Mouse (Mus musculus) activated CD4-positive, CD25-positive, alpha-beta regulatory T cell, adult 4 months (primary cell): ENCODE results near the gene Gpm6a. TPM values are rescaled to one million over a fixed set of nuclear protein-coding genes. Genes with fewer than 3 reads are reported as not detected.

Experiments used
- ATAC-seq: one replicate; pipeline ENCODE4 v1.8.0; 2017
- polyA plus RNA-seq, 2 experiments: library from polyadenylated mRNA; unstranded; fragments of 100-300 nt; shearing (Covaris generic); gene quantifications; one replicate each; pipeline ENCODE4 v1.2.1; 2017

Gpm6a gene
- under 1 TPM in 1 of 2 experiments, not detected in 1; 0.23 TPM for polyA plus RNA-seq

DNA sequence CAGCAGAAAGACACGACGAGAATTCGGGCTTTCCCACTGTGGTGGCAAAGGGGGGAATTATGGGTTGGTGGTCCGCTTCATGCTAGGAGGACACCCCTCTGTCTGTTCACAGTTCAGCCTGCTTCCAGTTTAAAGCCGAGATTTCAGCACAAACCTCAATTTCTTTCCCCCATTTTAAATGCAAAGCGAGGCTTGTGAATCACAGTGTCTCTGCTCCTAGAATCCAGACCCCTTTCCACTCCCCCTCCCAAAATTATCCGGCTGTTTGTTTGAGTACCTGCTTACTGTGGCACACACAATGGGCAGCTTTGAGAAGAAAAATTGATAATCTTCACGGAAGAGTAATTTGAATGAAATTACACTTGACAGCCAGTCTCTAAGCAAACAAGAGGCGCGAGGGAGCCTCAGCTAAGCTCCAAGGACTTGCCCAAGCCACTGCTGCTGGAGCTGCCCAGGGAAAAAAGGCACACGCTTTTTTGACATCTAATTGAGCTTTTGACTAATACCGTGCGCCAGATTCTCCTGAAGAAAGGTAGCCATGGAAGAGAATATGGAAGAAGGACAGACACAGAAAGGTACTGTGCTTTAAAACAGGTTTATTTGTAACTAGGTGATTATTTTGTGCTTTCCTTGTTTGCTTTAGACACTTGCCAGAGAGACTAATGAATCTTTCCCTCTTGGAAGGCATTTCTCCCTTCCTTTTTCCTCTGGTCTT, at the start of gene Gpm6a:
Gene Gpm6a, plus strand, starts transcription at position 103 of the 715 bp plus-strand sequence.
- ATAC-seq: no peak

DNA sequence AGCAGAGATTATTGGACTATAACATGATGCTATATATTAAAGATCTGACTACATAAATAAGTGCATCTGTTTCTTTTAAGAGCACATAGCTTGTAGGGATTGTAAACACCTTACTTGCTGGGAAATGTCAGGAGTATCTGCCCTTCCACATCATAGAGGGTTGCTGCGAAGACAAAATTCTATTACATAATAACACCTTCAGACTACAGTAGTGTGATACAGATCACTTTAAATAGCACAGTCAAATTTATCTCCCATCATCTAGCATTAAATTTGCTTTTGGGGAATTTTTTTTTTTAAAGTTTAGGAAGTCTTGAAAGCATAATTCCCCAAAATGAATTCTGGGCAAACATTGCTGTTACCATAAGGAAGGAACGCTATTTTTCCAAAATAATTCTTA, 41.8 kb upstream of the Gpm6a start:
- no peak for ATAC-seq

DNA sequence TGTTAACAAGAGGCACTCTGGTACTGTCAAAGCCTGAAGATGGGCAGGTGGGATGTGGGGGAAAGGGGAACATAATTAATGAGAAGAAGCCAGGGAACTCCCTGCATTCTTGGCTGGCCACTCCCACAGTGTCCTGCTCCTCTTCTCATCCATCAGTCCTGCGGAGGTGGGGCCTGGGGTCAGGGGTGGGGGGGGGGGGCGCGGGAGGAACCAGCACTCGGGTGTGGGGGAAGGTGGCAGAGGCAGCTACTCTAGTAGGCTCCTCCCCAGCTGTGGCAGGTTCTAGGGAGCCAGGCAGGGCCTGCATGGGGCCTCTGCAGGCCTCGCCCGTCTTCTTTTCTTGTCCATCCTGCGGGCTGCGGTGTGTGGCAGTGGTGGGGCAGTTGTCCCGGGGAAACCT, 36.9 kb upstream of the Gpm6a start:
- no peak for ATAC-seq

DNA sequence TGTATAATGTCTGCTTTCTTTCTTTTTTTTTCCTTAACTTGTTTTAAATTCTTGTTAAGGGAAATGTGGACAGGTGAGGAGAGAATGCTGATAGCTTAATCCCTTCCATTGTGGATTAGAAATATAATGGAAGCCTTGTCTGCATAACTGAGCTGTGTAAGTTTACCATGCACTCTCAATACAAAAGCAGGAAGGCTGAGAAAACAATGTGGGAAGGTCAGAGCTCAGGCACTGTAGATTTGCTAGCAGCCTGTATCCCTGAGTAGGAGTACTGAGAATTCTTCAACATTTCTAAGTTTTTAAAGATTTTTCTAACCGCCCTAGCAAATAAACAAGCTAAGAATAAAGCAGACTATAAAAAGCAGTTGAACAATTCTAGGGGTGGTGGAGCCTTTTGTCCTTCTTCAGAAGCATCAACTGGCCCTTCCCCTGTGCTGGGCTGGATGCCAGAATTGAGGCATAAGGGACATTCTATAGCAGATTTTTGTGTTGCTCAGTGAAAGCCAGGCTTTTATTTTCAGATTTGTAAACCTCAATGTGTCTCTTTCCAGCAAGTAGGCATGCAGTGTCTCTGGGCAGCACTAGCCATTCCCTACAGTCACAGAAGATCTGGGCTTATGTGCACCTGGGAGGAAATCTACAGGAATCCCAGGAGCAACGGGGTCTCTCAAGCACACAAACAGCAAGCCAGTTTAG, 32.3 kb upstream of the Gpm6a start:
- no peak for ATAC-seq

DNA sequence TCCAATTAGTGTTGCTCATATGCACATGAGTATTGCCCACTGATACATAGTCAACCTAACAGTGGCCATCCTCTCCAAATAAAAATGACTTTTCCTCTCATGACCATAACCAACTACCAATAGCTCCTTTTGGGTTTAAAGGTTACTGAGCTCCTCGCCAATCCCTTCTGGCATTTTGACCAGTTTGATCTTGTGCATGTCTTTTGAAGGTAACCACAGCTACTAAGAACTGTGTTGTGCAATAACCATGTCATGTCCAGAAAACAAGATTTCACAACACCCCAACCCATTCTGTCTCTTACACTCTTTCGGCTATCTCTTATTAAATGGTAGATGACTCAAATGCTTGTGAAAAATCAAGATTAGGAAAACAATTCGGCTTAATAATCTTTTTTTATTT, 29.7 kb upstream of the Gpm6a start:
- no peak for ATAC-seq

DNA sequence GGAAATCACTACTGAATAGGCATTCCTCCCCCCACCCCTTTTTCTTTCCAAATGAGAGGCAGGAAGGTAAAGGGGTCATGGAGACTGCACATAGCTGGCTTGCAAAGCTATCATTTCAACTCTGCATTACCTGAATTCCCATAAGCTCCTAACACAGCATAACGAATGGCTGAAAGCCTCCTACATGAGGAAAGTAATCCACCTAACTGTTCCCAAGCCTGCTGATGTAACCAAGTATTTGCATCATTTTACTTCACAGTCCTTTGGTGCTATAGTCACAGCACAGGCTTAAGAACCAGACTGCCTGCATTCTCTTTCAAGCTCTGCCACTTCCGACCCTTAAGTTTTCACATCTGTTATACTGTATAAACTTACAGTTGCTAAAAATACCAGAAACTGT, 22.3 kb upstream of the Gpm6a start:
- no peak for ATAC-seq

DNA sequence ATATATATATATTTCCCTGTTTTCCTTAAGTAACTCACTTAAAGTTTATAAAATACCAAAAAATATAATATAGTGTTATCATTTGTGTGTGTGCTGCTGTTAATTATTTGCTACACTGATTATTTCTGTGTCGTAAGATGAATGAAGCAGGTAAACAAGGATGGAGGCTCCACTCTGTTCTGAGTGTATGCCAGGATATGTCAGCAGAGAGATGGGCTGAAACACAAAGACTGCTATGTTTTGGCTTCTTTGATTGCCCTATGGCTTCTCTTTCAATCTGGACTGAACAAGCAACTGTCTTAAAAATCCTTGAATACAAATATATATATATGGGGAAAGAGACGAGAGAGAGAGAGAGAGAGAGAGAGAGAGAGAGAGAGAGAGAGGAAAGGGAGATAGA, 1.3 kb upstream of the Gpm6a start:
- ATAC-seq: no peak

DNA sequence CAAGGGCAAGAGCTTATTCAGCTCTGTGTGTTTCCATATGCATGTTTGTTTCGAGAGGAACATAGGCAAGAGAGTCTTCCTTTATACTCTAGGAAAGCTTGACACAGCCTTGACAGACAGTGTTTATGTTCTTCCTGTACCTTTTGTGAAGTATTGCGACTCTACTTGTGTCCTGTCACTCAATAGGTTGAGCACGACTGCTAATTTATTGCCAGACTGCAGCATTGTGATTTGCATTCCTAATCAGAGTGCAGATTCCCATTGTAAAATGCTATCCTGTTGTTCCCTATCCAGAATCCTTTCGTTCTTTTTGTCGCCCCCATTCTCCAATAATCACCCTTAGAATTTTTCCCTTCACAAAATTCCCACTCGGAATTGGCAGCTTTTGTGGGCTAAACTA, 613 bp upstream of the Gpm6a start:
- ATAC-seq: no peak

DNA sequence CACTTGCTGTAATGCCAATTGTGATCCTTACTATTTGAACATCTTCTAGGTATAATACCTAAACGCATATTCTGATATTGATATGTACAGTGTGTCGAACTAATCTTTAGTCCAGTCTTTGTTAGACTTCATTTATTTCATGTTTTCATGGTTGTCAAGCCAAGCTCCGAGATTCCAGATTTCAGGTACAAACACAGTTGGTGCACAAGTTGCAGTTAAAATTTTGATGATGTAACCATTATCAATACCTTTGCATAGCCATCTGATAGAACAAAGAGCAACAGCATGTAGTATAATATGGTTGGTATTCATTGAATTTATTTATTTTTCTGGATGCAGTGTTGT, 785 bp downstream of the Gpm6a start:
- no peak for ATAC-seq

DNA sequence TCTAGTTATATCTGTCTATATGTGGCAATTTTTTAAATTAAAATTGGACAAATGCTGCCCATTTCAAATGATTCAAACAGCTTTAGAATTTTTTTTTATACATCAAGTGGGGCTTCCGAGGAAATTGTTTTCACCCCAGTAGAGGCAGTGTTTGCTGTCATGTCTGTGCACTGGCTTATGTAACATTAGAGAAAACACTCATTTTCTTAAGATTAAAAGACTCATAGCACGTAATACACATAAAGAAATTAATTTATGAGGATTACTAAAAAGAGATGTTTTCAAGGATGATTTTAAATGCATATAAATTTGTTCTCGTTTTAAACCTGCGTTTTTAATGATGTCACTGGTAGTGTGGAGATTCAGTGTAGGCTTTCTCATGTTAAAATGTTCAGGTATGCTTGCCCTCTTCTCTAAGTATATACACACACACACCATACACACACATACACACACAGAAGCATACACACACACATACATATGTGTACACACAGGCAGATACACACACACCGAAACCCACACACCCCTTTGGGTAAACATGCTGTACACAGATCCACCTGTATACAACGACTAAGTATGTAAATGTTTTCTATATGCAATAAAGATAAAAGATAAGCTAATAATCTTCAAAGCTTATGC, 1.4 kb downstream of the Gpm6a start:
- no peak for ATAC-seq

DNA sequence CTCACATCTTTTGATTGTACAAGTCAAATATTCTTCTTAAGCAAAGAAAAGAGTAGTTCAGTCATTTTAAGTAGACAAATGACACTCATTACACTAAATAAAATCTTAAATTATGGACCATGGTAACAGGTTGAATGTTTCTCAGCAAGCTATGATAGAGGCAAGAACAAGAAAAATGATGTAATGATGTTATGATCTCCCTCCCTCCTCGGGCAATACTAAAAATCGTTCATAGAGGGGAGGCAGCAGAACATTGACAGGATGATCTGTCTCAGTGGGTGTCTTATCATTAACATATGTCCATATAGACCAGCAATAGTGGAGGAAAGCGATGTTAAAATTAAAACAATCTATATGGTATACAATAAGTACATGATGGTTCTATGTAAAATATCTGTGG, 2.1 kb downstream of the Gpm6a start:
- no peak for ATAC-seq

DNA sequence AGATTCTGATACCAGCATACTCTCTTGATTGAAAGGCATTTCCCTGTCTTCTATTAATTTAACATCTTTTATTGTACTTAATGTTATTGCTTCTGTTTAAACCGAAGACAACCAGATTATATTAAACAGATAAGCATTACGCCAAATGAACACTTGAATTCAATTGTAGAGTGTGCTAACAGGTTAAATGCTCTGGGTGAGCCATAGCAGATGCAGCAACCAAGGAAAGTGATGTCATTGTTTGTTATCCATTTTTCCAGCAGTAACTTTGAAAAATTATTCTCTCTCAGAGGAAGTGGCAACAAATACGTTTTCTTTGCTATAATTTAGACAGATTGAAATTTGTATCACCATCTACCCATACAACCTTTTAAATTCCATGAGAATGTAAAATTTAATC, 2.9 kb downstream of the Gpm6a start:
- no peak for ATAC-seq

DNA sequence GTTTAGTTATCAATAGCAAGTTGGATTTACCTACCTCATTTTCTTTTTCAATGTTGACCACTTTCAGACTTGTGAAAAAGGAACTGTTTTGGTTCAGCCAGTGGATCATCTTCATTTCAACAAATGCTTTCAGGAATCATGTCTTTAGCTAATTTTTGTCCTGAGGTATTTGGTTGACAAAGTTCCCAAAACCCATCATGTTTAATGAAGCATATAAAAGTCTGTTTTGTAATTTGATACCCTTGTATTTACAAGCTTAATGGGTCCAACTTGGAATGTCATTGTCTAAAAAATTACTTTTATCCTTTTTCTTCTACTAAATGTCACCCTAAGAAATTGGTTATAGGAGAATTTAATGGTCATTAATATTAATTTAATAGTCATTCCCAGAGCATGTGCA, 6.9 kb downstream of the Gpm6a start:
- no peak for ATAC-seq

DNA sequence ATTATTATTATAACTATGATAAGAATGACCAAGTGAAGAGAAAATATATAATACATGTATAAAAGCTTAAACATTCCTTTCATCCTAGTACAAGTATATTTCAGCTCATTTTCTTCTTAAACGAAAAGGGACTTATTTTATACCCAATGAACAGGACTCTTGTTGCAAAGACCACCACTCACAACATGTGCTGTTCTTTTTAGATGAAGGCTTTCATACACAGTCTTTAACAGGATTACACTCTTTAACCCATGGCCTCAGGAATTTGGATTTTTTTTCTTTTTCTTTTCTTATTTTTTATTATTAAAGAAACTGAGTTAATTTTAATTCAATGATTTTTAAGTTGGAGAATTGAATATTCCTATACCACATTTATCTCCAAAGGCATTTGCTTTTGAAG, 20.4 kb downstream of the Gpm6a start:
- ATAC-seq: no peak

DNA sequence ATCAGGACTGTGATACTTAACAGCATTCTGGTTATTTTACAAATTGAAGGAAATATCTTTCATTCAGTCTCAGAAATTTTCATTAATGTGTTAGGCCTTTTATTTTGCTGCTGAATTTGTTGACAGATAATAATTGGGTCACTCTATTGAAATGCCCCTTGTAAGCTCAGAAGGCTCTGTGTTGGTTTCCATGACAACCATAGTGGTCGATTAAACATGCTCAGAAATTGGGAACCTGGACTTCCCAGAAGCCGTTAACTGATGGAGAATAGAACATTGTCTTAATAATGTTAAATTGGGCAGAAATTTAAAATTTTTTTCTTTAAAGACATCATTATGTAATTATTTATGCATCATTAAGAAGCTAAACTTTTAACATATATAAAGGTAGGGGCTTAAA, 20.9 kb downstream of the Gpm6a start:
- no peak for ATAC-seq

DNA sequence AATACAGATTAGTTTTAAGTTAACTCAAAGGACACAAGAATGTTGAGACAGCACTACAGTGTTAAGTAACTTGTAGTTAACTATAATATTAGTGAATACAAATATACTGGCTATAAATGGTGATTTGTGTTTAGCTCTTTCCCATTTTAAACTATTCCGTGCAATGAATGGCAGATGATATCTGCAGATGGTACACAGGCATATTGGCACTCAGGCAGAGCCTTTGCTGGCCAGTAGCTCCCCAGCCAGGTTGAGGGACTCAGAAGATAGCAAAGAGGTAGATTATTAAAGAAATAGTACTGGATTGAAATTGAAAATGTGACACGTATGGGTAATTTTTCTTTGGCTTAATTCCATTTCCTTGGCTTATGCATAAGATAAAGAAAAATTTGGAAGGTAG, 21.3 kb downstream of the Gpm6a start:
- no peak for ATAC-seq

DNA sequence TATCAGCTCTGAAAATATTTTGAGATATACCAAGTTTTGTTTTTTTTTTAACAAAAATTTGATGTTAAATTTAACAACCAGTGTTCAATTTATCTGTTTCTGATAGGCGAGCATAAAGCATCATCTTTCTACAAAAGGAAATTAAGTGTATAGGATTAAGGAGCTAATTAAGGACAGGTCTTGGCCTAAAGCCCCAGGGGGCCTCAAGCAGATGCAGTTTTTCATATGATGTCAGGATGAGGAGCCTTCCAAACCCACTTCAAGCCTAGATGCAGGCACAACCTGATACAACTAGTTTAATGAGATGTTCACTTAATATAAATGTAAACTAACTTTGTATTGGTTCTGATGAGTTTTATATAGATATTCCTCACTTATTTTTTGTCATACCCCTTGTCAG, 22.0 kb downstream of the Gpm6a start:
- no peak for ATAC-seq

DNA sequence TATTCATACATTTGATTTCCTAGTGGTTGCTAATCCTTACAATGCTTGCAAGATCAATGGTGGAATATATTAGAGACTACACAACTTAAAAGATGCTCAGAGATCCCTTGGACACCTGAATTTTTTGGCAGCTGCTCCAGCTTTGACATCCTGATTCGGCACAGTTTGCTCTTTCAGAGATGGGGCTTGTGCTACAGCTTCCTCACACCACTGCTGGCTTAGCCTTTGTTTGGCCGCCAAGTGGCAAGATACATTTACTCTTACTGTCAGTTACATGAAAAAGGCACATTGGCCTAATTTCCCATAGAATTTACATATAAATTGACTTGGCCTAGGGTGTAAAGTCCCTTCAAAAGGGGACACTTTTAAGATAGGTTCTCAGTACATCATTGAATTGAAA, 32.1 kb downstream of the Gpm6a start:
- ATAC-seq: no peak

DNA sequence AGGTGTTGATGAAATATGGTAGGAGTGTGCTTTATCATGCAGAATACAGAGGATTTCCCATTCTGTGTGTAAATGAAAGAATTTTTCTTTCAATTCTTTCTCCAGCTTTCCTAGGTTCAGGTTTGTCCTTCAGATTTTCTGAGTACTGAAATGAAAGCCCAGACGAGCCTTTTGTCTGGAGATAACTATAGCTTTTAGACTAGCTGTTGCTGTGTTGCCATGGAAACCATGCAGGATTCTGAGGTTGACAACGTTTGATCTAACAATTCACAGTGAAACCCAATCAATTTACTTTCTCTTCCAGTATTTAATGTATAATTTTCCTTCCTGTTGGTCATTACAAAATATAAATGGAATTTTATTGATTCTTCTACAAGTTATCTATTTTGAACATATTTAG, 34.5 kb downstream of the Gpm6a start:
- ATAC-seq: no peak

DNA sequence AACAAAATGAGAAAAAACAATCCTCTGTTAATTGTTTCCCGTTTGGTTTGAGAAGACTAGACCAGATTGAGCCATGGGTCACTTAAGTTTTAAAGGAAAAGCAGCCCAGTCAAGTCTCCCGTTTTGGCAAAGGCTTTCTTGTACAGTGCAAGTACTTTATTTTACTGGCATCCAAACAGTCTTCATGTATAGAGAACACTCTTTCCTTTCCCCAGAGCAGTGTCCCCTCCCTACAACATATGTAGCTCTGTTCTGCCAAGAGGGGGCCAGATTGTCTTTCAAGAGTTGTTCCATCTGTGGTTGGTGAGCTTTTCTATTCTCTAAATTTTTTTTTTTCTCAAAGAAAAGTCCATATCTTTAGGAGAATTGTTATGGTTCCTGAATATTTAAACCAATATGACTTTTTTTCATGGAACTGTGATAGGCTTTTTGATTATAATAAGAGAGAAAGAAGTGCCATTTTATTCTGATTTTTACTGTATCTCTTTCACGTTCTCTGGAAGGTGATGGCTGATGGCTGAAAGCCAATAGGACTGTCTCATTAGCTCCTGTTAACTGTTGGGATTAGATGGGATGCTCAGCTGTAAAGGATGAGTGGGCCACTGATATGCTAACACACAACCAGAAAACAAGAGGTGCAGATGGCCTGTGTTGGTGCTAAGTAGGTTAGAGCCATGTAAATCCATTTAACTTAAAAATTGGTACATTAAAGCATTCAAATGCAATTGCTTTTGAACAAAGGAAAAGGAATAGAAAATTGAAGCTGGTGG, 37.4 kb downstream of the Gpm6a start:
- no peak for ATAC-seq

DNA sequence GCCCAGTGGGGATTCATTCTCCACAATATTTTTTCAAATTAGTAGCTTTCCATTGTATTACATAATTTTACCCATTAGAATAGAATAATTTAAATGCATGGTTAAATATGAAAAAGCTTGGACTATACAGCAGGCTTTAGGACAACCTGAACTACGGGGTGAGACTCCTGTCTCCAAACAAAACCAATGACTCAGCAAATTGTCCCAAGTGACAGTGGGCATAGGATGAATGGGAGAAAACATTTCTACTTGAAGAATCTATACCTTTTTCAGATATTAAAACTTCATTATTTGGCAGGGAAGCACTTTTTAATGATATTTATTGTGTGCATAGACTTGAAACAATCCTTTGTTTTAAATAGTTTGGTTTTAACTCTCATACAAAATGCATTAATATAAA, 41.0 kb downstream of the Gpm6a start:
- ATAC-seq: no peak

DNA sequence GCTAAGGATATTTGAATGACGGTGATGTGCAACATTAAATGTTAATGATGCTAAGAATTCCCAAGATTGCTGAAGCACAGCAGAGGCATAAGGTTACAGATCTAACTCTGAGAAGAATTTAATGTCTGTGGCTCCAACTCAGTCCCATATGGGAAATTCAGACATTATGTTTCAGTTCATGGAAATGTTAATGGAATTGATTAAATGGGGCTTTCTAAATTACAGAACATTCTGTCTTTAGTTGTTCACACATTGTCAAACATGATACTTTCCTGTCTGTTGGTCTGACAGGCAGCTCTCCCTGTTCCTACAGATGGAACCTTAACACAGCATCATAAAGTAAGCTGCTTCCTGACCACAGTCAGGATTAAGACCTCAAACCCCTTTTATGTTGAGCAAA, 47.8 kb downstream of the Gpm6a start:
- ATAC-seq: no peak

DNA sequence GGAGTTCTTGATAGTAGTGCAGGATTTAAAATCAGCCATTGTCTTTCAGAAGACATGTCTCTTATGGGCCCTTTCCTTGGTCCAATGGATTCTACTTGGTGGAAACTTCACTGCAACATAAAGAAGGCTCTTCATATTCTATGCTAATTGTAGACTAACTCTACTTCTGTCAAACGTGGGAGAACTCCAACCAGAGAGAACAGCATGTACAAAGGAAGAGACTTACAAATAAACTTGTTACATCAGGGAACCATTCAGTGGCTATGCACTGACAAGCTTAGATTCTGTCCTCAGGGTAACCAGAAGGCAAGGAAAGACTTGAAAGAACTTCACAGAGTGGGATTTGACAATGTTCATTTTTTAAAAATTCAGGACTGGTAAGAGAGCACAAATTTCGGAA, 48.3 kb downstream of the Gpm6a start:
- ATAC-seq: no peak

DNA sequence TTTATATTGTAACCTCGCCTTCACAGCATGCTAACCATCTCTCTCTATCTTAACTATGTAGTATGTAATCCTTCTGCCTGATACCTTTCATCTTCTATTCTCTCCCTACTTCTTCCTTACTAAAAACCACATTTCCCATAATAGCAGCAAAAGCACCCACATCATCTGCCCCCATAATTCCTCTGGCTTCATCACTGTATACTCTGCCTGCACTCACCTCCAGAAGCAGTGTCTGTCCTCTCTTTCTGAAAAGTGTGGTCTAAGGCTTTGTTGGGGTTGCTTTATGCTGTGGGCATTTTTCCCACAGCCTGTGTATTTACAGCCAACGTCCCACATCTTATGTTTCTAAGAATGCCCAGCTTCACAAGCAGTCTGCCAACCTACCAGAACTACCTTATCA, 57.6 kb downstream of the Gpm6a start:
- ATAC-seq: no peak
